Mouse (Mus musculus): ENCODE measurements around the gene Dhdds.

Gene Dhdds

DNA sequence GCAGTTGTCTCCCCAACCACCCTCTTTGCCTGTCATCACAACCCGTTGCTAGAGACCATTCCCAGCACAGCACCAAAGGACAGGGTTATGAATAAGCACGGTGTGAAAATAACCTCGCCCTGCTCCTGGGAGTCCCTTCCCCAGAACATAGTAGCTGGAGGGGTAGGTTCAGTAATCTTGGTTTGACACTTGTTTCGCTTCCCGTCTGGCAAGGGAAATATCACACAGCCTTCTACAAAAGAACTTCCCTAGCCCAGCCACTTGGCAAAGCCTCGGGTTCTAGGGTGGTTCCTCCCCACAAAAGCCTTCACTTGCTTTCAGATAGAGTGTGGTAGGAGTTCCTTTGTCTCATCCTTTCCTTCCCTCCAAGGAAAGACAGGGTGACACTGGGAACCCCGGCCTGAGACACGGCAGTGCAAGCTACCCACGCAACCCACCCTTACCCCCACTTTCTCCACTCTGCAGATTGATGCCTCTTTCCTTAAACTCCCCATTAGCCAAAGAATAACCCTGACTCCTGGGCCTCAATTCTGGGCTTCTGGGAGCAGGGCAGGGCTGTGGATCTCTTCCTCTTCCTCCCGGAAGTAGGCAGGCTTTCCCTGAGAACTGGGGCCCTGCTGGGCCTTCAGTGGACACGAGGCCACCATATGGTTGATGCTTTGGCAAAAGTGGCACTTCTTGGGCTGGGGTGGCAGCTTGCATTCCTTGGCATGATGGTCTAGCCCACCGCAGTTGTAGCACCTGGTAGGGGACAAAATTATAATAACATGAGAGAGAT, 5.1 kb upstream of the Dhdds start:
- no peak for DNase-seq (ENCODE audit: low read depth, low spot score)

DNA sequence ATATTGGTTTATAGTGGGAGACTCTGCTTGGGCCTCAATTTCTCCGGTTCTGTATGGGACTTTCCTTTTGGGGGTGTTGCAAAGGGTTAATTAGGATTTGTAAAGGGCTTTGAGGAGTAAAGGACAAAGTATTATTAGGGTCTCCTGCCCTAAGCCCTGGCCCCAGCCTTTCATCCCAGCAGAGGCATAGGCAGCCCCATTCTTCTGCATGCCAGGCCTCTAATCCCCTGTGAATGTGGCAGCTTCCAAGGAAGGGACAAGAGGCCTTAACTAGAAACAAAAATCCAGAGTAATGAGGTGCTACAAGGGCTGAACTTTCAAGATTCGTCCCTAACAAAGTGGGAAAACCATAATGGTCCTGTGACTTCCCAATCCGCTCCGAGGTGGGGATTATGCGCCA, 2.2 kb upstream of the Dhdds start:
- no peak for DNase-seq (ENCODE audit: low read depth, low spot score)

DNA sequence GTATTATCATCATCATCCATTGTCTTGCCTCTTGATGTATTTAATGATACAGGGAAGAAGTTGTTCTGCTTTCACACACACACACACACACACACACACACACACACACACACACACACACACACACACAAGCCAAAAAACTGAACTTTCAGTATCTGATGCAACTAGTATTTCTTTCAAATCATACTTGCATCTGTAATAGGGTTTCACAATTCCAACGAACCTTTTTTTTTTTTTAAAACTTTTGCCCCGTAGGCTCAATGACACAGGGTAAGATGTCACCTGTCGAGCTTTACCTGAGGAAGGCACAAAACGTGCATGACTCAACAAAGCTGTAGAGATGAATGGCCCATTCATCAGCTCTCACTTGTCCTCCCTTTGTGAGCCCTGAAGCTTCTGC, 1.5 kb upstream of the Dhdds start:
- DNase-seq (ENCODE audit: low read depth, low spot score): no peak

DNA sequence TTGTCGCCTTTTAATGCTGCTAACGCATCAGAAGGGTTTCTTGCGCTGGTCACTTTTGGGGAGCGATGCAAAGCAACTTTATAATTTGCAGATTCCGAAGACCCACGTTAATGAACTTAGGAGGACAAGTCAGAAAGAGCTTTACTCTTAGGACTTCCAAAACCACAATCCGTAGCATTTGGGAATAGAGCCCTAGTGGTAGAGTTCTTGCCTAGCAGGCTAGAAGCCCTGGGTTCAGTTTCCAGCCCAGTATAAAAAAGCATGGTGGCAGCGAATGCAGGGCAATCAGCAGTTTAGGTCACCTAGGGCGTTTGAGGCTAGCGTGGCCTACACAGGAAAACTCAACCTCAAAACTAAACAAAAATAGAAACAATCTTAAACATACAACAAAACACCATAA, 992 bp upstream of the Dhdds start:
- DNase-seq (ENCODE audit: low read depth, low spot score): peak; percentile 56

DNA sequence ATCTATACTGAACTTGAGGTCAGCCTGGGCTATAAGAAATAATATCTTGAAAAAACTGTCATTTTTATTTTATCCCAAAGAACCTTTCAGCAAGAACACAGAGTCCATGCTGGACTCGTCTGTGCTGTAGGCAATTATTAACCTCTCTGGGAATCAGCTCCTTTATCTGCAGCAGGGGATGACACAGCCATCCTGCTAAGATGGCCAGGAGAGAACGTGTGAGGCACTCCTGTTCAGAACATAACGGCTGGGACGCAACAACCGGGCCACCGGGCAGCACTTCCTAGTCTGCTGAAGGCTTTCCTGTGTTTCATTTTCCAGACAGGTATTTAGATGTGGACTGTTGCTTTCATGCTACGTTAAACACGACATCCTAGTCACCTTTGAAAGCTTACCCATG, 6.0 kb downstream of the Dhdds start:
- DNase-seq (ENCODE audit: low read depth, low spot score): no peak

DNA sequence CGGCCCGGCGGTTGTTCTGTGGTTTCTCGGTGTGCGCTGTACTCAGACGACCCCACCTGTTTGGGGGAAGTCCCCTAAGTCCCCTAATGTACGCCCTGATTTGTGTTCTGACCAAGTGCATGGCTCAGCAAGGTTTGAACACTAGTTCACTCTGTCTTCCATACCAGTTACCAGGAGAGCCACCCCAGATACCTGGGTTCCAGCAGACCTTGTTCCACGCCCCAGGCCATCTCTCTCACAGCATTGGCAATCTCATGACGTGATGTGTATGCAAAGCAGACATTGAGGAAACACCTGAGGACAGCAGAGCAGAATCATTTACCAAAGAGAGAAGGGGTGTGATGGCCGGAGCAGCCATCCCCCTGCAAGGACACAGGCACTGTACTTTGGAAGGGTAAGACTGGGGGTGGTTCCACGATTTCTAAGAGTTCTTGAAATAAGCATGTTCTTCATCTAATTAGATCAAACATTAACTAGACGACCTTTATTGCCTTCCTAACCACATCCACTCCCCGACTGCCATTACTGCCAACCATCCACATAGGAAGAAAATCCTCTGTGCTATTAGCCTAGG, 9.5 kb downstream of the Dhdds start:
- no peak for DNase-seq (ENCODE audit: low read depth, low spot score)

DNA sequence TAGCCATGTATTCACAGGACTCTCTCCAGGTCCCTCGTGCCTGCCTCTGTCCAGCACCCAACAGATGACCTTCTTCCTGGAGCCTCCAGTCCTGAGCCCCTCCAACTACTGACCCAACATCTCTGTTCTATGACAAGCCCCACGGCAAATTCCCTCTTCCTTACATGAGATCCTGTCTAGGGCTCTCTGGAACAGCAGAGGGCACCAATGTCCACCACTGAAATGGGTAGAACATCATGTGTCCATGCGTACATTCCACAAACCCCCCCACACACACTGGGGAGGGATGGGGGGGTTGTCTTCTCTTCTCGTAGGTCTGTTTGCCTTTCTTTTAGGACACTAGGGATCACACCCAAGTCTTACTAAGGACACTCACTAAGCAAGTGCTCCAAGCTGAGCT, 10.7 kb downstream of the Dhdds start:
- DNase-seq (ENCODE audit: low read depth, low spot score): no peak

DNA sequence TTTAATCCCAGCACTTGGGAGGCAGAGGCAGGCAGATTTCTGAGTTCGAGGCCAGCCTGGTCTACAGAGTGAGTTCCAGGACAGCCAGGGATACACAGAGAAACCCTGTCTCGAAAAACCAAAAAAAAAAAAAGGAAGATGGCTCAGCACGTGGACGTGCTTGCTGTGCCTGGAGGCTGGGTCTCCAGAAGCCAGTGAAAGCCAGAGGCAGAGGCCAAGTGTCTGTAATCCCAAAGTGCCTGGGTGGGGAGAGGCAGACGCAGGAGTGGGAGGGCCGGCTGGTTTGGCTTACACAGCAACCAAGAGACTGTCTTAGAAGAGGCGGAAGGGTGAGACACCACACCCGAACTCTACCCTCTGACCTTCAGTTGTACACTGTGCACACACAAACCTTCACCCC, 12.4 kb downstream of the Dhdds start:
- peak; percentile 70 for DNase-seq (ENCODE audit: low read depth, low spot score)

DNA sequence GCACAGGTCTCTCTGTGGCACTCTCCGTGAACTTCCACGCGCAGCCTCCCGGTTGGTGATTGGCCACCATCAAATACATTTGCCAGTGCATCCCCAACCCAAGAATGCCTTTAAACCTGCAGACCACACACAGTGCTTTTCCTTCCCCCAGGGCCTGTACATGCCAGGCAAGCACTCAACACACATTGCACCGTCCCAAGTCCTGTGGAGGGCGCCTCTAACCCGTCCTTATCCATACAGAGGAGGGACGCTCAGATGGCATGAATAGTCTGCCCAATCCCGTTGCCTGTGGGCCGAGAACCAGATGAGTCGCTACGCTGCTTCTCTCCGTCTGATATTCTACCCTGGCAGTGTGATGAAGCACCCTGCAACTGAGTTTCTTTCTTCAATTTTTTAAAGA, 17.8 kb downstream of the Dhdds start:
- DNase-seq (ENCODE audit: low read depth, low spot score): peak; percentile 71

DNA sequence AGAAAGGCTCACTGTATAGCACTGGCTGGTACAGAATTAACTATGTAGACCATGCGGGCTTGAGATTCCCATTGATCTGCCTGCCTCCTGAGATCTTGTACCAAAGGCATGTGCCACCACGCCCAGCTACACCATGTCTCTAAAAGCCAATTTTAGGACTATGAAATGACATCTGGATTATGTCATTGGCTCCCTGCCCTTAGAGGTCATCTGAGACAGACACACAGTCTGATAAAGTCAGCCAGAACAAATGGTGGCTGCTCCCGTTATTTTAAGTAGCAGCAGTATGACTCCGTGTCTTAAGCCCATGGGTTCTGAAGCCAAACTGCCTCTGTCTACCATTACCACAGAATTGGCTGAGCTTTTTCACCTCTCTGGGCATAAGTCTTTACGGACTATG, 20.2 kb downstream of the Dhdds start:
- DNase-seq (ENCODE audit: low read depth, low spot score): no peak

DNA sequence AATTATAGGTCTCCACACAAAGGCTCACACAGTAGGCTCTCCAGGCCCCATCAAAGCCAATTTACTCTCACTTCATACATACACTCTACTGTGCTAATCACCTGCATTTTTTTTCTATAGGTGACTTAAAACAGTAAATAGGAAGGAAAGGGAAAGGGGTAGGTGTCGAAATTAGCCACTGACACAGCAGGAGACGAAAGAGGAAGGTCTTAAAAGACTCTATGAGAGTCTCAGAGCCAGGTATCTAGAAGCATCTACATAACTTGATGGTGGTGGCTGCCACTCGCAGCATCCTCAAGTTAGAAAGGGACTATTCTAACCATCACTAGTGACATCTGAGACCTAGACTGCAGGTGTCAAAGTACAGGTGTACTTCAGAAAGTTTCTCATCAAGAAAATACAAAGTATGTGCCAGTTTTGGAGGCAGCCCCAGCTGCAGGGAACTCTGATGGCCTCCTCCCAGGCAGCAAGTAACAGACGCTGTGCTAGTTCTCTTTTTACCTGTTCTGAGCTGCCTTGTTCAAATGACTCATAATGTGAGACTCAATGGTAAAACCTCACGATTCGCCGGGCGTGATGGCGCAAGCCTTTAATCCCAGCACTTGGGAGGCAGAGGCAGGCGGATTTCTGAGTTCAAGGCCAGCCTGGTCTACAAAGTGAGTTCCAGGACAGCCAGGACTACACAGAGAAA, 22.6 kb downstream of the Dhdds start:
- DNase-seq (ENCODE audit: low read depth, low spot score): no peak

DNA sequence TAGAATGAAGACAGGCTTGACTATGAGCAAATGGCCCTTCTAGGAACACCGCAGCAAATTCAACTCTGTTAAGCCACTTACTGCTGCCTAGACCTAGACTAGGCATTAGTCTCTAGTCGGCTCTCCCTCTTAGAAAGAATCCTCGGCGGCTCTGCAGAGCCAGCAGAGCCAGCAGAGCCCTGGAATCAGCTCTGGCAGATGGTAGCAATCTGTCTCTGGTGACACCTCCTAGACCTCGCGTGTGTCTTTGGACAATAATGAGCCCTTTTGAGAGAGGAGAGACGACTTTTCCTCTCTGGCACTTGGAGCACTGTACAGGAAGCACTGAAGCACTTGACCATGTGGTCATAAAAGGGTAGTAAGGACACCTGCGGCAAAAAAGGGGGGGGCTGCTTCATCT, 29.0 kb downstream of the Dhdds start:
- no peak for DNase-seq (ENCODE audit: low read depth, low spot score)

DNA sequence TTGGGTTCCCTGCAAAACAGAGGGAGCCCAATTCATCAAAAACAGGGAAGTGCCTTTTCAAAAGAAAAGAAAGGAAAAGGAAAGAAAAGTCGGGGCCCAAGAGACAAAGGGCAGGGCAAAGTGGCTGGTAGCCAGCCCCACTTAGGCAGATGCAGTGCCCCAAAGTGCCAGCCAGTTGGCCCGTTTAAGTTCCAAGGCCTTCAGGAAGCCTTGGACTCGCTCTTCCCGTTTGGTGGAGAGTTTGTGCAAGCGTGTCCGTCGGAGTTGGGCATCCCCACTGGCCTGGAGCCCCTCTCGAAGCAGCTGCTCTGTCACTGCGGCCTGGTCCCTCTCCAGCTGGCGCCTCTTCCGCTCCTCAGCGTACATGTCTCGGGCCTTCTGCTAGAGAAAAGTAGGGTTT, 29.8 kb downstream of the Dhdds start:
- no peak for DNase-seq (ENCODE audit: low read depth, low spot score)

DNA sequence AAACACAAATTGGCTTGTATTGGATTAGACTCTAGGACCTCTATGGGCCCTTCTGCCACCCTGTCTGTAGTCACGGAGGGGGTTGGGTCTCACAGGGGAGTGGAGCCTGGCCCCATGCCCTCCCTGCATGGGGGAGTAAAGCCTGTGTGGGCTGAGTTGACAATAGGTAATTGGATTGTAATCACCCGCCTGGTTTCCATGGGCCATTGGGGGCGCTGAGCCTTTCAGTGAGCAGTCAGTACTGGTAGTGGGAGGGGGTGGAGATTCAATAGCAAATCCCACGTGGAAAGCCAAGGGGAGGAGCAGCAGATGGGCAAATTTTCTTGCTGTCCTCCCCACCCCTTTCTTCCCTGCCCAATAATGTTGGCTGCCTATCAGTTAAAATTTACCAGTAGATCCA, 30.5 kb downstream of the Dhdds start:
- DNase-seq (ENCODE audit: low read depth, low spot score): peak; percentile 39

DNA sequence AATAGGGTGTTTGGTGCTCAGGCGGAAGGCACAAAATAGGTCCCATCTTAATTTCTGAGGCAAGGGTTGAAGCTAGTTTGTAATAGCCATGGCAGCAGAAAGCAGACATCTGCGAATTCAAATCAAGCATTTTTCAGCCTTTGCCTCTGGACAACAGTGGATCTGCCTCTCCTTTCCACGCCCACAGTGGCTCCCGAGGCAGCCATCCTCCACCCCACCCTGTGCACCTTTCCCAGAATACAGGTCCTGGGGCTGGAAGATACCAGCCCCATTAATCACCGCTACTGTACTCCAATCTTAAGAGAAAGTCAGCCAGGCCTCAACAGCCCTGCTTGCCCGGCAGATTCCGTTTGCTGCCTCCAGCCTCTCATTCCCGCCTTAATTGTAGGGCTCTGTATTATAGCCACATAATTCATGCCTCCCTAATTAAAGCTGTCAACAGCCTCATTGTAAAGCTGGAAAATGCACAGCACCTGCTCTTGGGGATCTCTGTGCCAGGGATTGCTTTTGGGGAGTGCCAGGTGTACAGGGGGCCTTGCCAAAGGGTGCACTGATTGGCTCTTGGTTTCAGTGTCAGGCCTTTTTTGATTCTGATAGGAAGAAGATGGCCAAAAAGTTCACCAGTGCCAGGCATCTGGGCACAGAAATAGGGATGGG, 31.5 kb downstream of the Dhdds start:
- DNase-seq (ENCODE audit: low read depth, low spot score): peak; percentile 41

DNA sequence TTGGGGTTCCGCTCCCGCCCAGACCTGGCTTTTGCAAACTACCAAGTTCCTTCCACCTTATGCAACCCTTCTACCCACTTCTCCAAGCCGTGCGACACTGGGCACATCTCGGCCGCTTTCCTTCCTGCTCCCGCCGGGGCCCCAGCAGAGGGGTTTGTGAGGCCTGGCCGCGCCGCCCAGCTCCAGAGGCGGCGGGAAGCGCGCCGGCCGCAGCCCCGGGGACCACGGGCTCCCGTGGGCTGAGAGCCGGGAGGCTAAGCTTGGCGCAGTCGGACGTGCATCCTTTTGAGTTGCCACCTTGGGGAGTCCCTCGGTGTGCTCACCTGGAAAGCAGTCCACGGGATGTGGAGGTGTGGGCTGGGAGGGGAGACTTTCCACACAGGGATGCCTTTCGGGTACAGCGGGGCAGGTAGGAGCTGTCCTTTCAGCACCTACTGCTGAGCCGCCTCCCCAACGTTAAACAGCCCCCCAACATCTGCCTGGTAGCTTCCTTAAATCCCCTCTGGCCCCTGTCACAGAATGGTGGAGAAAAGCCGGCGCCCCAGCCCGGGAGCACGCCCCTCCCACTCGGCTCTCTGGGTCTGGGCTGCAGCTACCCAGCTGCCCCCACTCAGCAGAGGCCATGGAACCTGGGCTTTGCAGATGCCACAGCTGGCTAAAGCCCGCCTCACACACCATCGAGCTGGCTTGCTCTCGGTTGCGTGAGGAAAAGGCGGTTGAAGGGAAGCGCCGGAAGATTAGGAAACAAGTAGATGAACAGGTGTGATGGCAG, 32.4 kb downstream of the Dhdds start, which contains the start of gene Hmgn2:
Gene Hmgn2, minus strand, starts transcription at position 501 of the 772 bp plus-strand sequence.
- peak; percentile 54 for DNase-seq (ENCODE audit: low read depth, low spot score)

DNA sequence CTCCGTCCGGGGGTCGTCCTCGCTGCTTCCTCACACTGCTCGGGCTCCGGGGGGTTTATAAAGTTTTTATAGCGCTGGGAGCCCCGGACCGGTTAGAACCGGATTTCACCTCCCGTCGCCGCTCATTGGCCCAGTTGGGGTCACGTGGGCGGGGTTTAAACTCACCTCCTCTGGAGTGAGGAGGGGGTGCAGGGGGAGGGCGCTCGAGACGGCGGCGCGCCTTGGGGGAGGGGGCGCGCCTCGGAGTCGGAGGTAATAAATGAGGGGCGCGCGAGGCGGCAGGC, 32.9 kb downstream of the Dhdds start:
- peak; percentile 97 for DNase-seq (ENCODE audit: low read depth, low spot score)

DNA sequence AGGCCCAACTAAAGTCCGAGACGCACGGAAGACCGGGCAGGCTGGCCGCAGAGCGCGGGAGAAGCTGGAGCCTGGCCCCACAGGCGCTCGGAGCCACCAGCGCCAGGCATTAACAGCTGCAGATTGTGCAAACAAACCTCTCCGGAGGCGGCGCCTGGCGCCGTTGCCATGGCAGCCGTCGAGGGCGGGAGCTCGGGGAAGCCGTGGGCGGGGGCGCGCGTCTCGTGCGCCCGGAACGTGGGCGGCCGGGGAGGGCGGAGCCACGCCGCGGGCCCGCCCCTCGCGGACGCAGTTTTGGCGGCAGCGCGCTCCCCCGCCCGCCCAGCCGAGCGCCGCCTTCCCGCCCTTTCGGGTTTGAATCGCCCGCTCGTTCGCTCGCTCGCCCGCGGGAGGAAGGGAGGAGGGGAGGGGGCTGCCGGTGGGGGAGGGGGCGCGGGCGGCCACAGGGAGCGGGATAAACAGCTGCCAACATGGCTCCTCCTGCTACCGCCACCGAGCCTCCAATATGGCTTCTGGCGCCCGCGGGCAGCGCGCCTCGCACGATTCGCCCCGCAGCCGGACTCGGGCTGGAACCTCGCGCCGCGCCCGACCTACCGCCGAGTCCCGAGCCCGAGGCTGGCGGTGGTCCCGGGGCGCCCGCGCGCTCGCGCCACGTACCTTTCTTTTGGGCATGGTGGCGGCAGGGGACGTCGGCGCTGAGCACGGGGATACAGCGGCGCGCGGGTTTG, 33.4 kb downstream of the Dhdds start:
- peak; percentile 97 for DNase-seq (ENCODE audit: low read depth, low spot score)

DNA sequence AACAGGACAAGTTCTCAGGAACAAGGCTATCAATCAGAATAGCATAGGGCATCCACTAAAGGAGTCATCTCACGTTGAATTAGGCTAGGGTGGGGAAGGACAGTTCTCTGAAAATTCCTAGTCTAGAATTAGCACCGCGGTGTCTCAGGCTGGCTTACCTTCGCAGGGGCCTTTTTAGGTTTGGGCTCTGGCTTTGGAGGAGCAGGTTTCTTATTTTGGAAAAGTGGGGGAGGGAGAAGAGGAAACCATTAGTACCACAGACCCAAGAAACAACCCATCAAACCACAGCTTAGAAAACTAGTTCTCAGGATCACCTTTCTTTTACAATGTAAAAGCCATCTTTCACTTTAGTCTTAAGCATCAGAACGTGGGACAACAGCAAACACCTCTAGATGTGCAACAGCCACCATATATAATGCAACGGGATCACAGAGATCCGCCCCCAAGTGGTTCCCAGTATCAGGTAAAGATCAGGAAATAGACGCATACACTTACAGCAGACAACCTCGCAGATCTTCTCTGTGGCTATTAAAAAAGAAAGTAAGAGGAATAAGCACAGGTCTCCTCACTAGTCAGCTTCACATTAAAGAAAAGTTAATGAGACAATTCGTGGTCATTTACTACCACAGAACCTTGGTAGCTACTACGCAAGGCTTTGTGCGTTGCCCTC, 34.3 kb downstream of the Dhdds start:
- DNase-seq (ENCODE audit: low read depth, low spot score): no peak

DNA sequence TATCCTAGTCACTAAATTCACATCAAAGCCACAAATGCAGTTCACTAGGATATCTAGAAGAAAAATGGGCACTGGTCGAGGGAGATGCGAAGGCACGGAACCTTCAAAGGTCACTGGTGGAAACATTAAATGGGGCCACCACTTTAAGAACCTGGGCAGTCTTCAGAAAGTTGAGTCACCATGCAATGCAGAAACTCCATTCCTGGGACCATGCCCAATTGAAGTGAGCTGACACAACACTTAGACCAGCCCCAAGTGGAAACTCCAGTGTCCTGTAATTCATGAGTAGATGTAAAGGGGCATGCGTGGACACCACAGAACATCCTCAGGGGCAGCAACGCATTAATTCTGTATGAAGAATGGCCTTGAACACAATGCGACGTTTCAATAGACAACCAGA, 38.2 kb downstream of the Dhdds start:
- no peak for DNase-seq (ENCODE audit: low read depth, low spot score)

DNA sequence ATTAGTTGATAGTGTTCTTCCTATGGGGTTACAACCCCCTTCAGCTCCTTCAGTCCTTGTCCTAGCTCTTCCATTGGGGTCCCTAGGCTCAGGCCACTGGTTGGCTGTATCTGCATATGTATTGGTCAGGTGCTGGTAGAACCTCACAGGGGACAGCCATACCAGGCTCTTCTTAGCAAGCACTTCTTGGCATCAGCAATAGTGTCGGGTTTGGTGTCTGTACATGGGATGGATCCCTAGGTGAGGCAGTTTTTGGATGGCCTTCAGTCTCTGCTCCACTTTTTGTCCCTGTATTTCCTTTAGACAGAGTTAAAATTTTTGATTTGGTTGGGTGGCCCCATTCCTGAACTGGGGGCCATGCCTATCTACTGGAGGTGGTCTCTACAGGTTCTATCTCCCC, 41.8 kb downstream of the Dhdds start:
- no peak for DNase-seq (ENCODE audit: low read depth, low spot score)

All from ZHBTc4 (cell line).